Mouse (Mus musculus): ENCODE measurements at regions not wholly inside any gene's neighbourhood (a gene's known extent, or its start where the extent isn't known, plus 50 kb on each side); places are given as distances from the start of the nearest gene placed in this dataset.

- Histone ChIP-seq H3K4me3 (ENCODE audit: low read length) (no peak overlapping the region), H3K36me3 (ENCODE audit: insufficient read depth, low read length) (no peaks in the 10 kb centered on the region), H3K4me1 (ENCODE audit: insufficient read depth, low read length) (no peaks in the 10 kb centered on the region), H3K27ac (ENCODE audit: low read length) (no peak overlapping the region), H3K4me2 (replicated peaks; ENCODE audit: low read depth, low read length) (no peak overlapping the region), H3K27me3 (ENCODE audit: insufficient read depth, low read length) (no peaks in the 10 kb centered on the region), H3K9me3 (ENCODE audit: low read length) (no peaks in the 10 kb centered on the region), H3K9ac (replicated peaks; ENCODE audit: low read length) (no peak overlapping the region)
- peak; percentile 63; the same call in 1 of the 2 replicates for ATAC-seq (ENCODE audit: low FRiP score, low TSS enrichment)
These were observed 171.9 kb upstream of the Cntnap5a start for GRCm38 (mm10) chr1:115512632-115513031.

GRCm38 (mm10) chr1:115533746-115534145 lies 150.8 kb upstream of the Cntnap5a start:
- Histone ChIP-seq H3K4me1 (ENCODE audit: insufficient read depth, low read length) (no peaks in the 10 kb centered on the region), H3K36me3 (ENCODE audit: insufficient read depth, low read length) (no peaks in the 10 kb centered on the region), H3K27ac (ENCODE audit: low read length) (no peak overlapping the region), H3K9me3 (ENCODE audit: low read length) (no peaks in the 10 kb centered on the region), H3K4me3 (ENCODE audit: low read length) (no peak overlapping the region), H3K9ac (replicated peaks; ENCODE audit: low read length) (no peak overlapping the region), H3K27me3 (ENCODE audit: insufficient read depth, low read length) (no peaks in the 10 kb centered on the region), H3K4me2 (replicated peaks; ENCODE audit: low read depth, low read length) (no peak overlapping the region)
- 80% methylated on average over 2 of the region's 2 CpGs for WGBS
- ATAC-seq (ENCODE audit: low FRiP score, low TSS enrichment): no peak

DNA sequence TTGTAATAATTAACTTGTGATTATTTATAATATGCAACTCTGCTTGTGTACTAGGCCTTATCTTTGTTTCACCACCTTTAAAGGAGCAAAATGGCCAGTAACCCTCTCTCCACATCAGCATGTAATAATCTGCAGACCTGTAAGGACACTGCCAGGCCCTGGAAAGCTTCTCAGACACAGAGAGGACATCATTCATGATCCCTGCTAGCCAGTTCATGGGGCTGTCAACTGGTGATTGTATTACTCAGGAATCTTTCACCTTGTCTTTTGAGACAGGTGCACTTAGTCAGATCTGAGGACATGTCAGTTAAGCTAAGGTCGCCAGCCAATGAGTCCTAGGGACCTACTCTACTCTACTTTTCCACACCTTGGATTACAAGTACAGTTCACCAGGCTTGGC lies 138.6 kb upstream of the Cntnap5a start:
- Histone ChIP-seq H3K4me3 (ENCODE audit: low read length) (no peak overlapping the region), H3K36me3 (ENCODE audit: insufficient read depth, low read length) (no peaks in the 10 kb centered on the region), H3K27me3 (ENCODE audit: insufficient read depth, low read length) (no peaks in the 10 kb centered on the region), H3K9ac (replicated peaks; ENCODE audit: low read length) (no peak overlapping the region), H3K4me2 (replicated peaks; ENCODE audit: low read depth, low read length) (no peak overlapping the region), H3K9me3 (ENCODE audit: low read length) (no peaks in the 10 kb centered on the region), H3K4me1 (ENCODE audit: insufficient read depth, low read length) (no peaks in the 10 kb centered on the region), H3K27ac (ENCODE audit: low read length) (no peak overlapping the region)
- ATAC-seq (ENCODE audit: low FRiP score, low TSS enrichment): no peak
- 64% methylated on average over 1 of the region's 1 CpGs for WGBS
